Mouse (Mus musculus) spleen, postnatal 4 days (tissue): ENCODE results near the gene Bmf.

Experiments used
- DNase-seq, 2 experiments: peaks; one replicate each; pipeline ENCODE4 v3.0.0; 2022; ENCODE audit warnings: low spot score in 2 of 2

Gene Bmf

DNA sequence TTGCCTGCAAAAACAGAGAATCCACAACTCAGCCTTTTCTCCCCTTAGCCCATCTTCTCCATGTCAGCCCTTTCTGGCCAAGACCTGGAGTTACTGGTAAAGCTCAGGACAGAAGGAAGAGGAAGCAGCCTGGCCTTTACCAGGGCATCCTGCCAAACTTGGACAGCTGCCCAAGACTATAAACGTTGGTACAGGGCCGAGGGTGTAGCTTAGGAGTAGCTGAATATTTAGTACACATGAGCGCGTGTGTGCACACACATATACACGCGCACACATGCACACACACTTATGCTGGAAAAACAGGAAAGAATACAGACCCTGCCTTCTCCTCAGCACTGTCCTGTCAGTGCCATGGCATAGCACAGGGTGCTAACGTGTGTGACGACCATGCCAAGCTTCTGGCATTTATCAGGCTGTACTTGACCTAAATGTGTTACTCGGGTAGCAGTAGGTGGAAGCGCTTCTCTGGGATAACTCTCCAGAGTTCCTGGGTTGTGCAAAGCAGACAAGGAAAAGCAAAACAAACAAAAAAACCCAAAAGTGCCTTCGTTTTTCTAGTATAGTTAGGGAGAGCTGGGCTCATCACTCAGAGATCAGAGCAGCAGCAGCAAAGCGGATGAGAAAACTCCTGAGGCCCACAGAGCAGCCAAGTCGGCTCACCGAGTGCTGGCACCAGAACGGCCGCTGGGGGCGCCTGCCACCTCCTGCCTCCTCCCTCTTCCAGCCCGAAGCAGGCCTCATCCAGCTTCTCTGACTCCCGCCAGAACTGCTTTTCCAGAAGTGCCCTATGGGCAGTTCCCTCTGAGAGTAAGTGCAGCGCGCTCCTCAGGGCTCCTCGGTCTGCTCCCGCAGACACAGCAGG is 4.0 kb downstream of the Bmf start:
- peak; percentile 78 to 91 for DNase-seq

DNA sequence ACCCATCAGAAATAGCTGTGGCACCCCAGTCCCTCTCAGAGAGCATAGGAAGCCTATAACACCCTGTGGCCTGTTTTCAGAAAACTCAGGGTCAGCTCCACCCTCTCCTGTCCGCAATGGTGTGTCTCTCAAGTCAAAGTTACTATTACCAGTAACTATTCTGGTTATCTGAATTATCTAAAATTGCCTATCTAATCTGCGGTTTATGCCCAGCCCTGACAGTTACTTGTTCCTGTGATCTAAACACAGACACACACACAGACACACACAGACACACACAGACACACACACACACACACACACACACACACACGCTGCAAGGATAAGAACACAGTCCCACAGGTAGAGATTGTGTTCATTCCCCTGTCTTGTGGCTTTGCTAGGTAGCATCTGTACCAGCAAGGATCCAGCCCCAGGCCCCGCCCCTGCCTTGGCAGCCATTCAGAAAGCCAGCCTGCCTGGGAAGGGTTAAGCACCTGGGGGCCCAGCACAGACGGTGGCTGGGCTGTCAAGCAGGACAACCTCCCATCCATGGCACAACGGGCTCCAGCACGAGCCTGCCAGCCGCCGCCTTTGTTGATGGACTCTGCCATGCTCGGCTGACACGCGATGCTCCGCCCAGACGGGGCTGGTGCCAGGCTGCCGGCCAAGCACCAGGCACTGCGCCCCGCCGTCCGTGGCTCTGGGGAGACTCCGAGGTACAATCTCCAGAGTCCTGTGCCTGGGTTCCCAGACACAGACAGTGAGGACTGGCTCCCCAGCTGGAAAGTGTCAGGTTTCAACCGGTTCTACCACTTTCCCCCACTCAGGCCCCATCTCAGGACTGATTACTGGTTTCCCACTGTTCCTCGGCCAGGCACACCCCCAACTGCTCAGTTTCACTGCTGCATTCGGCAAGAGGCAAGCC is 5.3 kb downstream of the Bmf start:
- DNase-seq, result peak; percentile 68 to 80

DNA sequence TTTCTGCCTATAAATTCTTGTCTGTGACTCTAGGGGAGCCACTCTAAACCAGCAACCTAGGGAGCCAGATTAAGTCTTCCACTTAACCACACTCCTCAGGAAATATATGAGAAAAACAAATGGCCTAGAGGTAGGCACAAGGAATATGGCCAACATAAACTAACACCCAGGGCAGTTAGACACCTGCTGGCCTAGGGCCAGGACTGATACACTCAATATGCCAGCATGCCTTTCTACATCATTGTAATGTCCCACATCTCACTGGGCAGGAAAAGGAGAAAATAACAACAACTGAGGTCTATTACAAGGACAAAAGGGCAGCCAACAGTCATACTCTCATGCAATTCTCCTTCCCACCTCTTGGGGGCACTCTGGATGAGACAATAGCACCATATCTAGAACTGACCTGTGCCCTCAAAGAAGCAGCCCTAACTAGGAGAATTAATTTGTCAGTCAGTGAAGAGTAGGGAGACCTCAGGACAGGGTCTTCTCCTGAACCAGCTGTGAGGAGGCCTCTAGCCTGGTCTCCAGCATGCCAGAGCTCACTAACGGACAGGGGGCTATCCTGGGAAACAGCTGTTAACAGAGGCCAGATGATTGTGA is 6.4 kb downstream of the Bmf start:
- DNase-seq, result no peak

DNA sequence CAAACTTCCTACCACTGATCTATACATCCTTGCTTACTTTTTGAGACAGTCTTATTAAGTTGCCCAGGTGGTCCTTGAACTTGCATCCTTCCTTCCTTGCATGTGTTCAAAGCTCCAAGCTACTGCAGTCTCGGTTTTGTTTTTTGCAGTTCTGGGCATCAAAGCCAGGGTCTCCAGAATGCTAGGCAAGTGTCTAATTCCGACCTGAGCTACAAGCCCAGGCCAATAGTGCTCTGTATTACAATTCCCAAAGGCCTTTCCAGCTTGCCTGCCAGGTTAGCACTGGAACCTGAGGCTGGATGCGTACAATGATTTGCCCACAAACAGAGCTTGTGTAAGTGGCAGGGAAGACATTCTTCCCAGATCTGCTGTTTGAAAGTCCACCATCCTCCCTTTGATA is 7.8 kb downstream of the Bmf start:
- no peak for DNase-seq

DNA sequence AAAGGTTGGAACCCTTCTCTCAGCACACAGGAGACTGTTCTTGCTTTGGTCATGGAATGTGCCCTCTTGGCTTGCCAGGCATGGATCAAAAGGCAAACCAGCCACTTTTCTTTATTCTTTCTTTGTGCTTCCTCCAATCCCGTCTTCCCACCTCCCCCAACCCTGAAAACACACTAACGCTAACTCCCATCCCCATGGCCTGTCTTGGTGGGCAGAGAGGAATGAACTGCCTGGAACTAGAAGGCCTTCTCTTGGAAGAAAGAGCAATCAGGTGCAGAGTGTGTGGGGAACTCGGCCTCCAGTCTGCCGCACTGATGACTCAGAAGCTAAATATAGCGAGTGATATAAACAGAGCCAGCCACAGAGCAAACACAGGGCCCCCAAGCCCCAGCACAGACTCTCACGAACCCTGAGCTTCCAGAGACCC is 8.8 kb downstream of the Bmf start:
- no peak for DNase-seq

DNA sequence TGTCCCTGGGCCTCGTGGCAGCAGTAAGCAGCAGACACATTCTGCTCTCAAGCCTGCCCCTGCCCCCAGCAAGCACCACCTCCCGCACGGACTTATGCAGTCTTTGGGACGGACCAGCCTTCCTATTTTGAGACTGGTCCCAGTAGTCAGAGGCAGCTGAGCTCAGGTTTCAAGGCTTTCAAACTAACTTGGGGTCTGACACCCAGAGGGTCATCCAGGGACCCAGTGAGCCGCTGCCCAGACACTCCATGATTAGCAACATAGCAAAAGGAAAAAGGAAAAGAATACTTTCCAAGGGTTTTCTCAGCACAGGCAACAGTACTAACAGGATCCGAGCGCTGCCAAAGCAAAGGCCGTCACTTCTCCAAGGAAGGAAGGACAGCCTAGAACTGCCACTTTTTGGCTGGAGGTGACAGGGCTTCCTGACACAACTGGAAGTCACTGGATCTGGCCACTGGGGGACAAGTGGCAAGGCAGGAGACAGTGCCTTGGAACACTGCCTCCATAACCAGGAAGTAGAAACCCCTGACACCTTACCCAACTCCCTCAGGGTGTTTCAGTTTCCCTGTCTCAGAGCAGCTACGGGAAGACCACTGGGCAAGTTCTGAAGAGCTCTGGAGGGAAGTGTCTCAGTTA is 9.5 kb downstream of the Bmf start:
- DNase-seq, result no peak

DNA sequence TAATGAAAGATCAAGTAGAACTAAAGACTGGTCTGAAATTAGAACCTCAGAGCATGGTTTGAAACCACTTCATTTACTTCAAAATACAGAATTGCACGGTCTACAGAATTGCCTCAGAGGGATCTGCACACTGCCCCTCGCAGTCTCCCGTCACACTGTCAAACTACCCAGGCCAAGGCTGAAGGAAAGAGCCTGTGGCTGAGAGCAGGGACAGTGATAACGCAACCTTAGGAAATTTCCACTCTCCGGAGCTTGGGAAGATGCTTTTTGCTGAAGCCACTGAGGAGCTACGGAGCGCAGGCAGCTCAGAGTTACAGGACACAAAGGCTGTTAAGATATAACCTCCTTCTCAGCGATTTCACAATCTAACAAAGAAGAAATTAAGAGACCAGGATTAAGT is 10.4 kb downstream of the Bmf start:
- no peak for DNase-seq

DNA sequence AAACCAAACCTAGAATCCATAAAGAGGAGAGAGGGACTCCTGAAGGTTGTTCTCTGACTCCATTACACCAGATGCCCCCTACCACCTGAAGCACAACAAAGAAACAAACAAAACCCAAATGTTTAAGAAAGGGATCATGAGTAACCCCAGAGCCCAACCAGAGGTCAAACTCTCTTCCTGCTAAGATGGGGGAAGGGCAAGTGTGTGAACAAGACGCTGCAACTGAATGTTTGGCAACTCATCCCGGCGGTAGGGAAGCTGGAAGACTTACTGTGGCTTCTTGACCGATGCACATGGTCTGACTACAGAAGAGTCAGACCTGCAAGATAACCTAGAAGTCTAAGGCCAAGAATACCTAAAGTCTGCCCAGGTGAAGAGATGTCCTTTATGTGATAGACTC is 12.3 kb downstream of the Bmf start:
- no peak for DNase-seq

DNA sequence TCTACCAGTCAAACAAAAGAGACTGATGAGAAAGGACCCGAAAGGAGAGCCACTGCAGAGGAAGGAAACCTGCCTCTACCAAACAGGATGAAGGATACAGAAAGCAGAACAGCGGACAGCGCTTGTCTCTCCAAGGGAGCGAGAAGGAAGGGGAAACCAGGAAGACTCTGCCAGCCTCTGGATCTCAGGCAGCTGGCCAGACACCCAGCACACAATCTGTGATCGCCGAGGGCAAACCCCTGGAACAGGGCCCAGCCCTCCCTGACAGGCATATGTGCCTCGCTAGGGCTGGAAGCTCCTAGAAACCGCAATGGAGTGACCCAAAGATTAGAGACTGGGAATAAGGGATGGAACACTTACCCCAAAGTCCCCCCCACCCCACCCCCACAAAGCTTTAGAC is 12.9 kb downstream of the Bmf start:
- DNase-seq, result no peak

DNA sequence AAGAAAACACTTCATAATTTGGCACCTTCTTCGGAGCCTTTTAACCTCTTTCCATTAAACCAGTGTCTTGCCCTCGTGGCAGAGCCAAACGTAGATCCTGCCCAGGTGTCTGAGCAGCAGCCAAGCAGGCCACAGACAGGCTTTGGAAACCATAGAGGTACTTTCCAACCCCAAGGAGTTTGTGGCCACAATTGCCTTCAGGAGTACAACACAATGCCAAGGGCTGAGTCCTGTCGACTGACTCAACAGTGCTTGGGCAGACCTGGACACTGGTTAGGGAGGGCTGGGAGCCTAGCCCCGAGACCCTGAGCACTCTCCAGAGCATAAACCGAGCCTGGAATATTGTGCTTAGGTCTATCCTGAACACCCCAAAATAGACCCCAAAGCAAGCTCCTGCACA is 13.4 kb downstream of the Bmf start:
- DNase-seq, result no peak

DNA sequence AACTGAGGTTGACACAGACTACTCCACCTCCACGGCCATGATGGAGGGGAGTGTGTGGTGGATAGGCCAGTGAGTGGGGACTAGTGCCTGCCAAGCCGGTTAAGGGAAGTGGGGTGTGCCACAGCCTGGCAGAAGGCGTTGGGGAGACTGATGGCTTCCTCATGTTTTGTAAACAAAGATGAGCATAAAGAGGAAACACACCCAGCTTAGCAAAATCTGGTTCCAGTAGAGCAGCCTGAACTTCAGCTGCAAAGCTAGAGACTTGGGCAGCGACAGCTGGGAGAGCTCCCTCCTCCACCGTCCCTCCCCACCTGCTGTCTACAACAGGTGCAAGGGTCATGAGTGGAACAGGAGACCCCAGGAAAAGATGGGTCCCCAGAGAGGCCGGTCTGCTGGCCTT is 15.5 kb downstream of the Bmf start:
- DNase-seq, result no peak

DNA sequence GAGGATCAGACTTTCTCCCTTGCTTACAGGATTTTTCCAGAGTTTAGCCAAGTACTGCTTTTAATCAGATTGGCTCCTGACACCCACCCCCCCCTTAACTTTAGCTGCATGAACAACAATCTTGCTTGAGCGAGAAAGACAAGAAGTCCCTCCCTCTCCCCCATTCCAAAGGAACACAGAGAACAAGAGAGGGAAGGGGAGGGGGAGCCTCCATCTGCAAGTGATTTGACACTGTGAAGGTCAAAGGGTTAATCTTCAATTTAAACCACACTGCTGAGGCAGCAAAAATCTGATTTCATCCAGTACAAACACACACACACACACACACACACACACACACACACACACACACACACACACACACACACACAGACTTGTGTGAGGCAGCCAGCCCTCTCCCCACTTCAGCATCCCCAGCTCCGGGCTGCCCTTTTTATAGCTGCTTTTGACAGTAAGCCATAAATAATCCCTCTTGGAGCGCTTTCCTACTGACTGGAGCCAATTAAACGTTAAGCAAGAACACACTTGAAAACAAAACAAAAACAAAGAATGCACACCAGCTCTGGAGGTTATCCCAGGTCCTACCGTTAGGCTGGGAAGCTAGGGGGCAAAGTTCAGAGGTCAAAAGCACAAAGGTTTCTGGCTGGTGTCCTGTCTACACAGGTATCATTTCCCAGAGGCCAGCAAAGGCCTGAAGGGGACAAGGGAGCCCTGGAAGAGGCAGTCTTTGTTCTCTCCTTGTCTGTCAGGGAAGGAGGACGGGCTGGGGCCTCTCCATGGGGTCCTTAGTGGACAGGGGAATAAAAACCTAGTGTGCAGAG is 16.4 kb downstream of the Bmf start:
- DNase-seq, result no peak

DNA sequence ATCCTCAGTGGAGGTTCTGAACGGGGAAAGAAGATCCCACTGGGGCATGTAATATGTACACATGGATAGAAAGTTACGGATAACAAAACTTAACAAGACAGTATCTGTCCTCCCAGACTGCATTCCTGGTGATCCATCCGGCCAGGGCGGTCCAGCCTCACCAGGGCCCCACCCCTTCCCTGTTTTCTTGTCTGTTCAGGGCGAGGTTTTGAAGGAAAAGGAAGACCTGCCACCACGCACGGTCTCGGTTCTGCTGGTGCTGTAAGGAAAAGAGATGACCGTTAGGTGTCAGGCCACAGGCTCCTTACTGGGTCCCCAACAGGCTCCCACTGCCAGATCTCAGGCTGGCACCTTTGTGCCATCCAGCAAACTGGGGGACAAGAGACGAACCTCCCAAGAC is 17.1 kb downstream of the Bmf start:
- no peak for DNase-seq

DNA sequence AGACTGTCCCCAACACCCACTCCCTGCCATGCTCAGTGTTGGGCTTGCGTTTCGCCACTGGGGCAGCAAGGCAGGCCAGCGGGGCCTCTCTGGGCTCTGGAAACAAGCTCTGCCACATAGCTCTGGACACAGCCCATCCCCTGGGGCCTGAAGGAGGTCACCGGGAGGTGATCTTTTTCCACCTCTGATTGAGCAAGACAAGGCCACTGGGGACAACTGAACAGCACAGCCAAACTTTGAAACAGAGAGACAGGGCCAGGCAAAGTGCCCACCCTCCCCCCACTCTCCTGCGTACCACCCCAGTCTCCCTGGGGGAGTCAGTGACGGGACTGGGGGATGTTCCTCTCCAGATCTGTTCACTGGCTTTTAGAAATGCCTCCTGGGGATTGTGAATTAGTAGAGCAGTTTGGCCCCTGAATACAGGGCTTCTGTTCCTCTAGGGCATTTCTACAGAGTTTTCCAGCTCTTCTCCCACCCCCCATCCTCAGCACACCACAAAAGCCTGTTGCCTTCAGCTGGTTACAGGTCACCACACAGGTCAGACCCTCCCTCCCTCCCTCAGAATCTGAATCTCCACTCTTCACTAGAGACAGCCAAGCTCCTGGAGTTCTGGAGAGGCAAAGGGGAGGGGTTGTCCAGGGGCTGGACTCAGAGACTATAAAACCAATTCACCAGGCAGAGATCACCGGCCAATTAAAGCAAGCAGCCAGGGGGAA is 19.9 kb downstream of the Bmf start:
- DNase-seq, result no peak

DNA sequence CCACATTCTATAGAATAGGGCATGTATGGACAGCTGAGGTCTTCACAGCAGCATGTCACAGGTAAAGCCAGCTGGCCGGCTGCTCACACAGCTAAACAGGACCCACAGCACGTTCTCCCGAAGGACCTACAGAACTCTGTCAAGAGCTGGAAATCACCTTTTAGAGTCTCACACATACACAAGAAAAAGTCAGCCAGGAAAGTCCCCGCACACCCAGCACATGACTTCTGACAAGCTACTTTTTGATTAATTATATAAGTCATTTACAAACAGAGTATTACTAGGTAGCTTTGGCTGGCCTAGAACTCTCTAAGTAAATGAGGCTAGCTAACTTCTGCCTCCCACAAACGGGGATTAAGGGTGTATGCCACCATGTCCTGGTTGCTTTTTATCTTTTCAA is 22.9 kb downstream of the Bmf start:
- DNase-seq, result no peak

DNA sequence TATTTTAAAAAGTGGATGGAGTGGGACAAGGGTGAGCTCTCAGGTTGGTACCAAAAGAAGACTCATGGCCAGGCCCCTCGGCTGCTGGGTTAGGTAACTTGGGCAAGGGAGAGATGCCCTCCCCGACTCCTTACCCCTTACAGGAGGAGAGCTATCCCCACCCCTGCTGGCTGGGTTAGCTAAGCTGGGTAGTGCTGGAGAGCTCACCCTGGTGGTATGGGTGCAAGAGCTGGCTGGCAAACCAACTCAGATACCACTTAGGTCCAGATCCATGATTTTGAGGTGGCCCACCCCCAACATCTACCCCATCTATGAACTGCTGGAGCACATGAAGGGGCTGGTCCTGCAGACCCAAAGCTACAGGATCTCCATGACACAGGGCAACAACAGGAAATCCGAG is 24.7 kb downstream of the Bmf start:
- DNase-seq, result no peak

DNA sequence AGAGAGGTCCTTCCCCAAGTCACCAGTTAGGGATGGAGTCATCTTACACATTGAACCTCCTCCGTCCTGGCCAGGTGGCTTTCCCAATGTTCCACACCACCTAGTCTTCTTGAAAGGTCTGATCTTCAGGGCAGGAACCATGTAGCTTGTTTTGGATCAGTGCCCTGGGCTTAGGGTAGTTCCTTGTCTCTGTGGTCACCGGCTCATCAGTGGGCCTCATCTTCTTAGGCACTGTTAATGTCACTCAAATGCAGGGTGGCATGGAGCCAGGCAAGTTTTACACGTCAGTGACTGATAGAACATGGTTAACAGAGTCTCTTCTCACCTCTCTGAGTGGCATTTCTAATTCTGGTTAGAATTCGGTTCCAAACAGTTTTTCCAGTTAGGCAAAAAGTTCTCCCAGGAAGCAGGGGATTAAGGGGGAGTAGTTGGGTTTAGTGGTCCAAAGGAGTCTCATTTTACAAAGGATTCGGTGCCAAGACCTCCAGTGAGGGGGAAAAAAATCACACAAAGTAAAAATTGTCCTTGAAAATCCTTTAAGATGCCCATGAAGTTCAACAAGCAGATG is 26.2 kb downstream of the Bmf start:
- DNase-seq, result no peak

DNA sequence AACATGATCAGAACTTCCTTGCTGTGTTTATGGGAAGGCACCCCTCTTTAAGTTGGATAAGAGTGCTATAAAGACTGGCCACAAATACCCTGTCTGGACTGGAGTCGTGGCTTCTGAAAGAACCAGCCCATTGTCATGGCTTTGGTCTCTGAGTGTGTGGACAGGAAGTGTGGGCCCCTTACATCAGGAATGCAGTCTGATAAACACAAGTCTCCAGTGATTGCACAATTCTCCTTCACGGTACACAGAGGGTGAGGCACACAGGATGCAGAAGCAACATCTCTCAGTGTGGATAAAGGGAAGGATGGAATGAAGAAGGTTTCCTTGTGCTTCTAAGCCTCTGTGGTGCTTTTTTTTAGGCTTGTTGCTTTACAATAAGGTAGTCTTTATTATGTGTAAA is 27.2 kb downstream of the Bmf start:
- no peak for DNase-seq

DNA sequence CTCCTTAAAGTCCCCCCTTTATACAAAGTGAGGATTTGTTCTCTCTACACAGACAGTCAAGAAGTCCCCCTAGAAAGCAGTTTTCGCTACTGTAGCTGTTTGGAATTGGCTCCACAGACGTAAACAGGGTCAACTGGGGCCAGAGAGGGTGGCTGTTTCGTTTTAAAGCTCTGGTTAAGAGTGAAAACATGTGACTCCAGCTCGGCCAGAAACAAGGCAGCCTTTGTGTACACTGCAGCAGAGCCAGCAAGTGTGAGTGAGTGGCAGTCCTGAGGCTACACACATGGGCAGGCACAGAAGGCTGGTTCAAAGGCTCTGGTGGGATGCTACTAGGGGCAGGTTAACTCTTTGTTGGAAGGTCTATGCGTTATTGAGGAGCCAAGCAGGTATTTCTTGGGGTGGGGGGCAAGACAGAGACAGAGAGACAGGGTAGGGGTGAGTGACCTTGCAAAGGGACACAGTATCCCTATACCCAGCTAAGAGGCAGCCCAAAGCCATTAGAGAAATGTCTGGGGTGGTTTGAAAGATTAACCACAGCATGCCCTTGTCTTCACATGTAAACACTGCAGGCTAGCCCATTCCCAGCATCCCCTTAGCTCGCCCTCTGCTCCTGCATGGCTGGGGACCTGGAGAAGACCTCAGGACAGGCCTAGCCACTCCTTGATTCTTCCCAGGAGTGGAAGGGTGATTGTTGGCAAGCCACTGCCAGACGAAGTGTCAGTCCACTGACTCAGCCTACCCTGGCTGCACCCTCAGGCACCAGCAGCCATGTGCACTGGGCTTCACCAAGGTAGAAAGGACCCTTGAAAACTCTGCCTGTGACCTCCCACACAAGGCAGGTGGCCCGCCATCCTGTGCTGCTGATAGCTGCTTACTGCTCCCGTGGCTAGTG is 29.2 kb downstream of the Bmf start:
- DNase-seq, result no peak
